In the genomic region with DNA sequence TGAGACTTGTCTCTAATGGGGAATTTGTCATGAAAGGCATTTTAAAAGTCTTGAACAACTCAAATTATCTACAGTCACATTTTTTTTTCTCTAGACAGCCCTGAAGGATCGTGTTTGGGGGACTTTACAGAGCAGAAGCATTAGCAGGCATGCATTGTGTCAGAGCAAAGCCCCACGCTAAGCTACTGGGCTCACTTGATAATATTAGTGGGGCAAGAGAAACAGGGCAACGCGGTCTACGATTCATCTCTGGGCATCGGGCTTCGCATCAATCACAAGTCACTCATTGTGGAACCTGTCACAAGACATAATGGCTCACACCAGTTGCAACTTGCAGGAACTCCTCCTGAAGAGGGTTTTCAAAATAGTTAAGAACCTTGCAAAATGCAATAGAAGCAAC, we compare ENCODE assay signal across 11 mouse cellular contexts.
DNase-seq lines count a peak whose midpoint lies in the region; ATAC-seq lines count a peak whose summit lies in the region.
"Had no signal": no experiment of that assay in that cellular context is flagged by ENCODE, and none has a peak within 500 bp of the region (broad histone marks: within the 10 kb centered on the region; RNA-seq: fewer than 3 reads in every experiment).

No protein-coding gene starts in this region.

- H3K9me3 ChIP-seq in lung, embryonic 16.5 days (ENCODE audit: control insufficient read depth, low read length), result no peaks in the 10 kb centered on the region
- no peaks in the 10 kb centered on the region for H3K9me3 ChIP-seq in embryonic facial prominence, embryonic 15.5 days (replicated peaks)
- H3K9me3 ChIP-seq in hindbrain, embryonic 14.5 days (ENCODE audit: control insufficient read depth, low read length), result no peaks in the 10 kb centered on the region
- H3K9me3 ChIP-seq in neural tube, embryonic 12.5 days, result no peaks in the 10 kb centered on the region
- H3K9me3 ChIP-seq: heart, embryonic 10.5 days had no signal

- ATAC-seq in lung, embryonic 16.5 days (ENCODE audit: low read depth), result no peak; the same call in 1 of the 2 replicates
- ATAC-seq in embryonic facial prominence, embryonic 15.5 days (ENCODE audit: insufficient number of reproducible peaks, low FRiP score, low TSS enrichment, low read depth), result no peak
- no peak for ATAC-seq in hindbrain, embryonic 14.5 days (ENCODE audit: low FRiP score)
- no peak for ATAC-seq in neural tube, embryonic 12.5 days (ENCODE audit: low FRiP score, low read depth)

- no peaks in the 10 kb centered on the region for H3K27me3 ChIP-seq in lung, embryonic 16.5 days (ENCODE audit: control insufficient read depth, insufficient read depth, low read depth, low read length)
- H3K27me3 ChIP-seq in embryonic facial prominence, embryonic 15.5 days, result no peaks in the 10 kb centered on the region
- no peaks in the 10 kb centered on the region for H3K27me3 ChIP-seq in hindbrain, embryonic 14.5 days (ENCODE audit: control insufficient read depth, insufficient read depth, low read length)
- no peaks in the 10 kb centered on the region for H3K27me3 ChIP-seq in neural tube, embryonic 12.5 days (replicated peaks)

- H3K27ac ChIP-seq in lung, embryonic 16.5 days (ENCODE audit: low read length), result no peak overlapping the region; the same call in 1 of the 2 replicates
- peak overlapping the region; percentile 55; the same call in 1 of the 2 replicates for H3K27ac ChIP-seq in embryonic facial prominence, embryonic 15.5 days (replicated peaks)
- 0 out of 2 replicates have a peak overlapping the region, but pooled peaks have one; percentile 11 for H3K27ac ChIP-seq in hindbrain, embryonic 14.5 days
- no peak overlapping the region for H3K27ac ChIP-seq in neural tube, embryonic 12.5 days
- H3K27ac ChIP-seq: heart, embryonic 10.5 days had no signal

- H3K4me1 ChIP-seq in lung, embryonic 16.5 days (replicated peaks; ENCODE audit: control insufficient read depth, insufficient read depth, low read length), result peaks cover 31% of the 10 kb centered on the region
- H3K4me1 ChIP-seq in embryonic facial prominence, embryonic 15.5 days, result peaks cover 34% of the 10 kb centered on the region
- H3K4me1 ChIP-seq in hindbrain, embryonic 14.5 days (replicated peaks; ENCODE audit: control insufficient read depth, insufficient read depth, low read length), result peaks cover 46% of the 10 kb centered on the region
- H3K4me1 ChIP-seq in neural tube, embryonic 12.5 days, result peaks cover 49% of the 10 kb centered on the region

- intact Hi-C loops in left cerebral cortex, postnatal 14 days (cut with DNase I), result loop anchor here (5.0 kb wide), 1 partner anchor 47 kb away; no protein-coding TSS in a partner anchor

- H3K36me3 ChIP-seq in lung, embryonic 16.5 days (ENCODE audit: control insufficient read depth, insufficient read depth, low read length), result no peaks in the 10 kb centered on the region
- no peaks in the 10 kb centered on the region for H3K36me3 ChIP-seq in embryonic facial prominence, embryonic 15.5 days
- no peaks in the 10 kb centered on the region for H3K36me3 ChIP-seq in hindbrain, embryonic 14.5 days (replicated peaks; ENCODE audit: control insufficient read depth, insufficient read depth)
- no peaks in the 10 kb centered on the region for H3K36me3 ChIP-seq in neural tube, embryonic 12.5 days
- H3K36me3 ChIP-seq: heart, embryonic 10.5 days had no signal

- 41% methylated on average over 7 of the region's 7 CpGs for WGBS in lung, embryonic 16.5 days
- 53% methylated on average over 7 of the region's 7 CpGs for WGBS in embryonic facial prominence, embryonic 15.5 days
- 17% methylated on average over 7 of the region's 7 CpGs for WGBS in hindbrain, embryonic 14.5 days
- WGBS in neural tube, embryonic 12.5 days, result 23% methylated on average over 7 of the region's 7 CpGs

- no peak overlapping the region for H3K4me3 ChIP-seq in lung, embryonic 16.5 days (ENCODE audit: low read length)
- no peak overlapping the region for H3K4me3 ChIP-seq in embryonic facial prominence, embryonic 15.5 days (replicated peaks)
- H3K4me3 ChIP-seq in hindbrain, embryonic 14.5 days (replicated peaks; ENCODE audit: low read length), result no peak overlapping the region
- H3K4me3 ChIP-seq in neural tube, embryonic 12.5 days, result no peak overlapping the region
- H3K4me3 ChIP-seq: heart, embryonic 10.5 days had no signal

- H3K4me2 ChIP-seq in lung, embryonic 16.5 days (ENCODE audit: low read depth, low read length), result peak overlapping the region; percentile 22
- no peak overlapping the region for H3K4me2 ChIP-seq in embryonic facial prominence, embryonic 15.5 days (replicated peaks)
- H3K4me2 ChIP-seq in hindbrain, embryonic 14.5 days (replicated peaks), result peak overlapping the region; percentile 55
- H3K4me2 ChIP-seq in neural tube, embryonic 12.5 days (replicated peaks), result peak overlapping the region; percentile 54

- H3K9ac ChIP-seq in lung, embryonic 16.5 days (ENCODE audit: low read length), result no peak overlapping the region
- H3K9ac ChIP-seq in embryonic facial prominence, embryonic 15.5 days, result no peak overlapping the region
- peak overlapping the region; percentile 56; the same call in 1 of the 2 replicates for H3K9ac ChIP-seq in hindbrain, embryonic 14.5 days
- H3K9ac ChIP-seq in neural tube, embryonic 12.5 days, result no peak overlapping the region

- no peak for DNase-seq in lung, postnatal 25 days (ENCODE audit: low spot score)
- DNase-seq in hindbrain, embryonic 14.5 days (ENCODE audit: low spot score), result no peak
- DNase-seq in left cerebral cortex, postnatal 14 days (ENCODE audit: low spot score in 2 of 2), result no peak
- no peak for DNase-seq in thymus, postnatal 0 days (ENCODE audit: low spot score)
- DNase-seq in urinary bladder, postnatal 10 days (ENCODE audit: low spot score), result no peak
- DNase-seq: kidney, postnatal 36 days; left cerebral cortex, postnatal 4 days had no signal

Comparison
In these comparisons a context has a peak if more than half of its experiments do, and no peak if none do; other contexts are left out.
1. H3K27ac ChIP-seq: peak in embryonic facial prominence, embryonic 15.5 days (single experiment) and hindbrain, embryonic 14.5 days (single experiment); none in lung, embryonic 16.5 days (single experiment) and neural tube, embryonic 12.5 days (single experiment).